Mouse (Mus musculus) intestine, postnatal 0 days (tissue): ENCODE measurements at regions not wholly inside any gene's neighbourhood (a gene's known extent, or its start where the extent isn't known, plus 50 kb on each side); places are given as distances from the start of the nearest gene placed in this dataset.

Experiments
- ATAC-seq: fragments of 200-750 bp; cut with Nextera tagmentation; 2 replicates; pipeline ENCODE4 v1.8.0; 2017; ENCODE audit warnings: mild to moderate bottlenecking, moderate TSS enrichment, moderate library complexity
- H3K27ac ChIP-seq: fragments of 300-500 bp; sonication (generic); 2 replicates; pipeline ENCODE4 v1.5.1; 2014; ENCODE audit warnings: mild to moderate bottlenecking, low read depth, low read length, moderate library complexity
- H3K27me3 ChIP-seq: fragments of 300-500 bp; sonication (generic); replicated peaks from 2 replicates; pipeline ENCODE4 v1.6.1; 2014; ENCODE audit warnings: low read length, mixed read lengths; ENCODE audit not compliant: control insufficient read depth, insufficient read depth
- H3K36me3 ChIP-seq: fragments of 300-500 bp; sonication (generic); 2 replicates; pipeline ENCODE4 v1.6.1; 2014; ENCODE audit warnings: mild to moderate bottlenecking, moderate library complexity; ENCODE audit not compliant: control insufficient read depth, insufficient read depth
- H3K4me1 ChIP-seq: fragments of 300-500 bp; sonication (generic); replicated peaks from 2 replicates; pipeline ENCODE4 v1.6.1; 2014; ENCODE audit warnings: antibody characterized with exemption, low read length, mixed read lengths; ENCODE audit not compliant: control insufficient read depth, insufficient read depth
- H3K4me2 ChIP-seq: fragments of 300-500 bp; sonication (generic); replicated peaks from 2 replicates; pipeline ENCODE4 v1.6.1; 2014; ENCODE audit warnings: low read depth, mild to moderate bottlenecking, moderate library complexity
- H3K4me3 ChIP-seq: fragments of 300-500 bp; sonication (generic); 2 replicates; pipeline ENCODE4 v1.5.1; 2014; ENCODE audit warnings: low read depth, low read length
- H3K9ac ChIP-seq: fragments of 300-500 bp; sonication (generic); 2 replicates; pipeline ENCODE4 v1.6.1; 2014; ENCODE audit warnings: mild to moderate bottlenecking, low read depth, low read length
- H3K9me3 ChIP-seq: fragments of 300-500 bp; sonication (generic); 2 replicates; pipeline ENCODE4 v1.6.1; 2016; ENCODE audit warnings: mixed run types; ENCODE audit not compliant: control insufficient read depth
- CTCF ChIP-seq: sonication (generic); IDR thresholded peaks from 2 replicates; pipeline ENCODE4 v1.5.1; 2016; ENCODE audit warnings: low read depth, mild to moderate bottlenecking, control low read depth, antibody characterized with exemption, moderate library complexity
- WGBS: fragments of 180-500 bp; shearing (Covaris S2); extraction: QIAGEN DNeasy Blood & Tissue Kit; methylation state at CpG from one replicate; pipeline ENCODE4 v1.1.7; 2014; 5-methylcytosine and 5-hydroxymethylcytosine counted together

DNA sequence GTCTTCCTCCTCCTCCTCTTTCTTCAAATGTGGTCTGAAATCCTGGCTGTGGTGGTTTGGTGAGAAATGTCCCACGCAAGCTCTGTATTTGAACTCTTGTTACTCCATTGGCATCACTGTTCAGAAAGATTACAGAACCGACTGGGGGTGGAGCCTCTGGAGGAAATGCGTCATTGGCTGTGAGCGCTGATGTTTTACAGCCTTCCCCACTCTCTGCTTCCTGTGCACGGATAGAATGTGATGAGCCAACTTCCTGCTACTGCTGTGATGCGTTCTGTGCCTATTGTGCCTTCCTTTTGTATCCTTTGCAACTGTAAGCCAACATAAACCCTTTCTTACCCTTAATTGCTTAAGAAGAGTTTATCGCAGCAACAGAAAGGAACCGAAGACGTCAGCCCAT, 94.8 kb upstream of the Ctnnb1 start:
- no peaks in the 10 kb centered on the region for H3K36me3 ChIP-seq
- H3K27me3 ChIP-seq: no peaks in the 10 kb centered on the region
- ATAC-seq: no peak
- TF ChIP-seq CTCF: no peak
- H3K4me3 ChIP-seq: no peak overlapping the region
- no peaks in the 10 kb centered on the region for H3K9me3 ChIP-seq
- H3K4me1 ChIP-seq: no peaks in the 10 kb centered on the region
- no peak overlapping the region for H3K4me2 ChIP-seq
- no peak overlapping the region for H3K27ac ChIP-seq
- H3K9ac ChIP-seq: no peak overlapping the region
- WGBS: 84% methylated on average over 9 of the region's 9 CpGs

GRCm38 (mm10) chr9:120835621-120836020, 93.4 kb upstream of the Ctnnb1 start:
- Histone ChIP-seq H3K9ac (no peak overlapping the region), H3K4me2 (no peak overlapping the region), H3K4me3 (no peak overlapping the region), H3K36me3 (no peaks in the 10 kb centered on the region), H3K9me3 (no peaks in the 10 kb centered on the region), H3K27me3 (no peaks in the 10 kb centered on the region), H3K27ac (no peak overlapping the region), H3K4me1 (no peaks in the 10 kb centered on the region)
- no peak for TF ChIP-seq CTCF
- ATAC-seq: no peak
- 85% methylated on average over 4 of the region's 4 CpGs for WGBS

- no peak overlapping the region for H3K4me2 ChIP-seq
- WGBS: 93% methylated on average over 8 of the region's 8 CpGs
- no peaks in the 10 kb centered on the region for H3K27me3 ChIP-seq
- H3K9ac ChIP-seq: no peak overlapping the region
- H3K9me3 ChIP-seq: no peaks in the 10 kb centered on the region
- no peak for TF ChIP-seq CTCF
- ATAC-seq: no peak
- no peaks in the 10 kb centered on the region for H3K4me1 ChIP-seq
- H3K36me3 ChIP-seq: no peaks in the 10 kb centered on the region
- H3K27ac ChIP-seq: no peak overlapping the region
- H3K4me3 ChIP-seq: no peak overlapping the region
Measured at GRCm38 (mm10) chr9:120837431-120838150, 91.4 kb upstream of the Ctnnb1 start.

- no peak for TF ChIP-seq CTCF
- no peaks in the 10 kb centered on the region for H3K36me3 ChIP-seq
- WGBS: 70% methylated on average over 8 of the region's 8 CpGs
- H3K27me3 ChIP-seq: no peaks in the 10 kb centered on the region
- no peaks in the 10 kb centered on the region for H3K4me1 ChIP-seq
- H3K27ac ChIP-seq: no peak overlapping the region
- H3K4me3 ChIP-seq: no peak overlapping the region
- H3K4me2 ChIP-seq: no peak overlapping the region
- H3K9me3 ChIP-seq: no peaks in the 10 kb centered on the region
- no peak overlapping the region for H3K9ac ChIP-seq
- ATAC-seq: no peak
Measured at GRCm38 (mm10) chr9:120843753-120844152, 85.3 kb upstream of the Ctnnb1 start.

GRCm38 (mm10) chr9:120845538-120845937, 83.5 kb upstream of the Ctnnb1 start:
- H3K27ac ChIP-seq: no peak overlapping the region
- no peak overlapping the region for H3K9ac ChIP-seq
- no peaks in the 10 kb centered on the region for H3K9me3 ChIP-seq
- 78% methylated on average over 10 of the region's 10 CpGs for WGBS
- H3K36me3 ChIP-seq: no peaks in the 10 kb centered on the region
- no peaks in the 10 kb centered on the region for H3K4me1 ChIP-seq
- no peak for ATAC-seq
- H3K4me2 ChIP-seq: no peak overlapping the region
- H3K4me3 ChIP-seq: no peak overlapping the region
- no peak for TF ChIP-seq CTCF
- no peaks in the 10 kb centered on the region for H3K27me3 ChIP-seq

DNA sequence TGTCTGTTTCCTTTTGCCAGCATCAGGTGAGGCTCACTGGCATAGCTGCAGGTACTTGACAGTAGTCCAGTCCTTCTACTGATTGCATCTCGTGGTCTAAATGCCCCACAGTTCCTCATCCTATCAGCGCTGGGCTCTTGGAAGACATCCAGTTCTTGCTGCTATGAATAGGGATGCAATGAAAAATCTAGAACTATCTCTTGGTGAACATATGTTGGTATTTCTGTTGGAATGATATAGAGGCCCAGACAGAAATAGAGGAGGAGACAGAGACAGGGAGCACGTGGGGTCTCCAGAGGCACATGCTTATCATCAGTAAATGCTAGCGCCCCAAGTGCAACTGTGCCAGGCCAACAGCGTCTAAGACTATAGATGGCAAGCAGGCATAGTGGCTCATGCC, 81.4 kb upstream of the Ctnnb1 start:
- 87% methylated on average over 5 of the region's 5 CpGs for WGBS
- H3K36me3 ChIP-seq: no peaks in the 10 kb centered on the region
- no peak overlapping the region for H3K27ac ChIP-seq
- no peak overlapping the region for H3K4me2 ChIP-seq
- TF ChIP-seq CTCF: no peak
- ATAC-seq: no peak
- no peaks in the 10 kb centered on the region for H3K9me3 ChIP-seq
- no peak overlapping the region for H3K4me3 ChIP-seq
- H3K9ac ChIP-seq: no peak overlapping the region
- no peaks in the 10 kb centered on the region for H3K27me3 ChIP-seq
- no peaks in the 10 kb centered on the region for H3K4me1 ChIP-seq
